Mouse (Mus musculus): ENCODE measurements at regions not wholly inside any gene's neighbourhood (a gene's known extent, or its start where the extent isn't known, plus 50 kb on each side); places are given as distances from the start of the nearest gene placed in this dataset.

- no peak for TF ChIP-seq GATA1 (IDR thresholded peaks at IDR 0.05; ENCODE audit: low read length)
- TF ChIP-seq TAL1 (IDR thresholded peaks at IDR 0.05; ENCODE audit: low read length), result no peak
Observed at GRCm38 (mm10) chr13:44221721-44222120, 437.1 kb downstream of the Cd83 start.

Data from erythroblast, embryonic 14.5 days (primary cell).